Mouse (Mus musculus): Measurements from ENCODE around the gene Tomm20l.

Tomm20l gene

DNA sequence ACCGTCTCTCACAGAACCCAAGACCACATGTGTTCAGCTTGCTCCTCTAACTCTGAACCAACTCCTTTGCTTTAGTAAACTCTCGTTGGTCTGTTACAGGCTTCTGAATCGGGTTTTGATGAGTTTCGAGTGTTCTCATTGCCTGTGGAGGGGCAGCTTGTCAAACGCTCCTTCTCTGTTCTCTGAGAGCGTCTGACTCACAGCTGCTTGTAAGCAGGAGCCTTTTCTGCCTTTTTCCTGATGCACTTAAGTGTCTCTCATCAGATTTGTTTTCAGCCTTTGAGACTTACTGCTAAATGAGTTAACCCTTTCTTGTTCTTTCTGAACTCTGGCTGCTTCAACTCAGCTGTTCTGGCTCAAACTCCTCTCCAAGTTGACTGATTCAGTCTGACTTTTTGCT lies 46.7 kb downstream of the Tomm20l start:
- no peak for DNase-seq

DNA sequence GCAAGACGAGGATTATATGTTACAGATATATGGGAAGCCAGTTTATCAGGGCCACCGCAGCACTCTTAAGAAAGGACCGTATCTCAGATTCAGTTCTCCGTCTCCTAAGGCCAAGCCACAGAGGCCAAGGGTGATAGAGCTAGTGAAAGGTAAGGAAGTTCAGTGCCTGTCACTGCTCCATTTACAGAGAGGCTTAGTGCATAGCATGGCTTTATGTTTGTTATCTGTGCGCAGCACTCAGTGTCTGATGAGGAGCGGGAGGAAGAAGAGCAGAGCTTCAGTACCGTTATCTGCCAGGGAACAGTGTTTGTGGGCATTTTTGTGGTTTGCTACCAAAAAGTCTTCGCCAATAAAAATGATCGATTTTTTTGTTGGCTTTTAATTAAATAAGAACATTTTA lies 53.2 kb downstream of the Tomm20l start:
- no peak for DNase-seq

GRCm38 (mm10) chr12:71169911-71170310 lies 58.7 kb downstream of the Tomm20l start:
- DNase-seq, result no peak
